Mouse (Mus musculus) Muller cell, postnatal 12 days (primary cell): ENCODE measurements at regions not wholly inside any gene's neighbourhood (a gene's known extent, or its start where the extent isn't known, plus 50 kb on each side); places are given as distances from the start of the nearest gene placed in this dataset.
A peak's percentile ranks its signal among the peaks of the same experiment; 100 is the strongest.
"Not testable (repeated sequence)": the region's sequence is repeated elsewhere in the genome, so short reads cannot be mapped to it uniquely, and the experiment has no call there.

Experiments
- DNase-seq: peaks from one replicate; pipeline ENCODE4 v3.0.0-alpha.2; 2015; ENCODE audit errors: inconsistent ontology term

DNA sequence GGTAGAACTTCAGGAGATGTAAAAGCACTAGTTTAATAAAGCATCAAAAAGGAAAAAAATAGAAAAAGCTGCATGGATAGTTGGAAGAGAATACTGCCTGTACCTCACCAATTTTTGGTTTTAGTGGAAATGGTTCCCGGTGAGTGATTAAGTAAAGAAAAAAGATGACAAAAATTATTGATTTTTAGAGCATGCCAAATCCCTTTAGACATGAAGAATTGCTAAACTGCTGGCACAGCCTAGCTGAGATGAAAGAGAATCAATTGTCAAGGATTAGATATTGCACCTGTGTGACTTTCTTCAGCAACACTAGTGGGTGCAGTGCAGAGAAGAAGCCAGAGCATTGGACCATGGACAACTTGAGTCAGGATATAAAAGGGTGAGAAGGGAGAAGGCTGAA, 348.7 kb upstream of the Cpeb2 start:
- no peak for DNase-seq

DNA sequence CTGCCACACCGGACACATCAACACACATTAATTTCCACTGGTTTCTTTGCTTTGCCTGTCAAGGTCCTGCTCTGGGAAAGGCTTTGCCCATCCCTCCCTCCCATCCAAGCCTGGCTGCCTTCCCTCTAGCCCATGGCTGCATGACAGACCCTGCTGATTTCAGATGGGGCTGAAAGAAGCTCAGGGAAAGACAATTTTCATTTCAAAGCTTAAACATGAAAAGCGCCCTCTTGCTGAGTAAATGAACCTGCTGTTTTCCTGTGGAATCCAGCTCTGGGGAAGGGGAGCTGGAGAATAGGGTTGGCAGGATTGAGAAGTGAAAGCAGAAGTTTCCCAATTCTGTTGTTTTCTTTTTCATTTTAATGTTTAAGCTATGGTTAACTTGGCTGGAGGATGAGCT, 341.1 kb upstream of the Cpeb2 start:
- no peak for DNase-seq

DNA sequence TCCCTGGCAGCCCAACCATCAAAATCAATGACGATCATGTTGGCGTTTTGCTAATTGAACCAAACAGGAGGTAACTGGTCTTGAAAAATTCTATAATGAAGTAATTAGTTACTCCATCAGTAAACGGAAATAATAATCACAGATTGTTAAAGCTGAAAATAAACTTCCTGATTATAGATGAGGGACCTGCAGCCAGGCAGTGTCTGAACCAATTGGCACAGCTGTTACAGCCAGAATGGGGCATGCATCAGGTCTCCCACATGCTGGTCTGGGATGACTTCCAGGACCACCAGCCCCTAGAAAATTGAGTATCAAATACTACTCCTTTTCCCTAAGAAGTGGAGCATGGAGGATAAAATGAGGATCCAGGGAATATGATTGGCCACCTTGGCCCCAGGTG, 326.8 kb upstream of the Cpeb2 start:
- DNase-seq, result no peak

DNA sequence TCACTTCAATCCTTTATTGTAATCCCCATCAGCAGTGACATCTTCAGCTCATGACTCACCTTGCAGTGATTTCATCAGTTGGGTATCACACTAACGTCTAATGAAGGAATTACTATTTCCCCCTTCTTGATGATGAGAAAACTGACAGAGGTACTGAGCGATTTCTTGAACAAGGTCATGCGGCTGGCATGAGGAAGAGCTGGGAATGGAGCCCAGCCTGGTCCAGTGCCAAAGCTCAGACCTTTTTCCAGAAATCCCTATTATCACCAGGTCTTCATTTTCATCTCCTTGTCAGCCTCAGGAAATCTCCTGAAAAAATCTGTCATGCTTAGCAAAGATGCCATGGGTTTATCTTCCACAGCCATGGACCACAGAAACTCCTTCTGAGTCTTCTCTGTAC, 313.6 kb upstream of the Cpeb2 start:
- DNase-seq, result peak; percentile 84

DNA sequence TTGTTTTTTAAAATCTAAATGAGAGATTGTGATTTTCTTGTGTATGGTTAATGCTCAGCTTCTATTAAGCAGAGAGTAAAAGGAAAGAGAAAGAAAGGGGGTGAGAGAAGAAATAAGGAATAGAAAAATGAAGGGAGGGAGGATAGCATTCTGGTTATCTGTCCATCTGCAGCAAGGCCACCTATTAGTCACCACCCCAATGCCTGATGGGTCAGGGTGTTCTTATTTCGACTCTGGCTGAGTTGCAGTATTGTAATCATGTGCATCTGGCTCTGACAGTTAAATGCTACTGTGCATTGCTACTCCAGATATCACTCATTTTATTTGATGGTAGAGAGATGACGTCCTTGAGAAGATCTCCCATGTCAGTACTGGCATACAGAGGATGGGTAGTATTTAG, 300.9 kb upstream of the Cpeb2 start:
- DNase-seq, result no peak

DNA sequence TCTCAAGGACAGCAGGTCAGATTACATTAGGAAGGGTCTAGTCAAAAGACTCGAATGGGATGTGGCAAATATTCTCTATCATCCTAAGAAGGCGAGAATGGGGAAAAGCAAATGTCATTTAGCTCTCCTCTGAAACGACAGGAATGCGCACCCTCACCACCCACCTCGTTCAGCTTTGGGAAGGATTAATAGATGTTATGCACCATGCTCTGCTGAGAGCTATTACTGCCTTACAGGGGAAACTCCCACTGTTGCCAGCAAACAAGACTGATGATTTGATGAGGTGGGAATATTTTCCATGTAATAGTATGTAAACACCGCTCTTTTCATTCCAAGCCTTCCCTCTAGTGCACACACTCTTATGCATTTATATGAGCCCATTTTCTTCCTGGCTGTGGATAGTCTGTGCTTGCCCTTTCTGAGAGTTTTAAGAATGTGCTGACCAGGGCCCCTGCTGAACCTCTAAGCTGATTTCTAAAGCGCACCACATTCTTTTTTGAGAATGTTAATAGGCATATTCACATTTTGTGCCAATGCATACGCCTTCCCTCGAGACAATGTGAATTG, 273.6 kb upstream of the Cpeb2 start:
- no peak for DNase-seq

DNA sequence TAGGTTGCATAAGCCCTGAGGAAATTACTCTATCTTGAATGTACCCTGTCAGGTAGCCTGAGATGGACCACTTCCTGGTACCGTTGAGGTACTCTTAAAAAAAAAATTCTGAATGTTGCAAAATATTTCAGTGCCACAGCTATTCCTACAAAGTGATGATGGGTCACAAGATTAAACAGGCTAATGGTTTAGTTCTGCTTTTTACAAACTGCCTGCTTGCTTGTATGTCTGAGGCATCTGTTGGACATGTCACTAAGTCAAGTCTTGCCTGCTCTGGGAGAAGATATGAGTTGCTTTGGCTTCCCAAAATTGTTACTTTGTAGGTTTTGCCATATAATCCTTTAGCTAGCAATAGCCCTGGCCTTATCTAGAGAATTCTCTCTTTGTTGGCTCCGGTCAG, 266.0 kb upstream of the Cpeb2 start:
- DNase-seq, result not testable (repeated sequence)

DNA sequence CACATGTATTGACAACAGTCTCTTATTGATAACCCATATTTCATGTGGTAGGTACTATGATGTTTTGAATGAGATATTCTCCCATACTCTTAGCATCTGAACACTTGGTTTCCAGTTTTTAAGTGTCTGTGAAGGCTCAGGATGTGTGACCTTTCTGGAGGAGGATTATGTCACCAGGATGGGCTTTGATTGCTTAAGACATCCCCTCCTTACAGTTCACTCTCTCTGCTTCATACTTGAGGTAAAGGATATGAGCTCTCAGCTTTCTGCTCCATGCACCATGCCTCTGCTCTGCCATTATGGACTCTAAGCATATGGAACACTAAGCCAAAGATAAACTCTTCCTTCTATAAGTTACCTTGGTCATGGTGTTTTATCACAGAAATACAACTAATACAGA, 263.8 kb upstream of the Cpeb2 start:
- no peak for DNase-seq

DNA sequence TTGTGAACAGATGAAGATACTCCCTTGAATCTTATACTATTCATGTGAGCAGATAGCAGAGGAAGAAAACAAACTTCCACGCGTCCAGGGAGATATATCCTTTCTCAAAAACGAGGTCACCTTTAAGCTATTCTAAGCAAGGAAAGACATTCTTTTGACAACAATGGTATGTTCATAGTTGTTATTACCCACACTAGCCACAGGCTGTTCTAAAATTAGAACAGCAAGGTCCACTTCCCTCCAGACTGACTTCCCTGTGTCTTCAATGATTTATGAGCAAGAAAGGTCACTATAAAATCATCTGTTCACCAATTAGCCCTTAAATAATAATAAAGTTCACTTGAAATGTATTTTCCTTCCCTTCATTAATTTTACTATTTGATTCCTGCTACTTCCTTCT, 263.3 kb upstream of the Cpeb2 start:
- no peak for DNase-seq

DNA sequence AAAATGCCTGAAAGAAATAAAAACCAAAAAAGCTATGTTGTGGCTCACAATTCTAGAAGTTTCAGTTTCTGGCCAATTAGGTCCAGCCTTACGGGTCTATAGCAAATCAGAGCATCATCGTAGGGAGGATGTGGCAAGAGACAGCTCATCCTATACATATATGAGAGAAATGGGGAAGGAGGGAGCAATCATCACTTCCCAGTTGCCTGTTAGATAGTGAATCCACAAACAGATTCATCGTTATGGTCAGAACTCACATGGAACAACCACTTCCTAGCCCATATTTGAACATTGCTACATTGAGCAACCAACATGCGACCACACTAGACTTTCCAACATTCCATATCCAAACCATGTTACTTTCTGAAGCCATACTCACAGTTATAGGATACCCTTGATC, 255.9 kb upstream of the Cpeb2 start:
- no peak for DNase-seq

DNA sequence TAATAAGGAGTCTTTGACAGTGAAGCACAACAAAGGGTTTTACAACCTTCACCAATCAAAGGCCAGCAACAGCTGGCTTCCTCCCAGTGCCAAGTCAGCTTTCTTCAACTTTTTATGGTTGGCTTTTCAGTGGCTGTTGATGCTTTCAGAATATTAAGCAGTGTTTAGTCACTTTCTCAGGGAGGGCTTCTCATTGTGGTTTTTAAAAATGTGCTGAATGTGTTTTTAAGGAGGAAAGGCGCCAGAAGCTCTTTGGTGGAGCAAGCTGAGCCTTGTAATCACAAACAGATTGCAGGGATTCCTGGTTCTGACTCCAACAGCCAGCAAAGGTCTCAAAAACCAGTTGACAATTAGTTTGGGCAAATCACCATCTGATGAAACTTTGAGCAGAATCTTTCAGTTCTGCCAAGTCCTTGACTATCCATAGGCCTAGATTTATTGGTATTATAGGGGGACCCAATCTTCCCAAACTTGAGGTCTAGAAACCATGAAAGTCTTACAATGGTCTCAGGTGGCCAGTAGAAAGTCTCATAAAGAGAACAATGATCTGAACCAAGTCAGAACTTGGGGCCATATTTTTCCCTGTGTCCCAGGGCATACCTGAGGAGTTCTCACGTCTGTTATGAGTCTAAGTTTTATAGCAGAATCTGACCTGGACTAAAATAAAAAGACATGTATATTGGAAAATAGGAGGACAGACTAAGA, 251.9 kb upstream of the Cpeb2 start:
- DNase-seq, result peak; percentile 84

DNA sequence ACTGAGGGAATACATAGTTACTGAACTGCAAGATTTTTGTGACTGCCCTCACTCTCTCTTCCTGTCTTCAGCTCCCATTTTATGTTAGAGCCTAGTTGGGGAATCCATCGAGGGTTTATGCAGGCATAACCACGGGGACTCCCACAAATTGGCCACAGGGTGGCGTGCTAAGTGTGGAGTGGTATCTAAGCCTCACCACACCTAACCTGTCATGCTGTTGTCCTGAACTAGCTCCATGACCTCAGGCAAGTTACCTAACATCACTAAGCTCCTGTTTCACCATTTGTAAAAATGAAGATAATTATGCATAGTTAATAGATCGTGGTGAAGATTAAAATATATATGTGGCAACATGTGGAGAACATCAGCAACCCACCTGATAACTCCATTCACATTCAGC, 246.8 kb upstream of the Cpeb2 start:
- no peak for DNase-seq

DNA sequence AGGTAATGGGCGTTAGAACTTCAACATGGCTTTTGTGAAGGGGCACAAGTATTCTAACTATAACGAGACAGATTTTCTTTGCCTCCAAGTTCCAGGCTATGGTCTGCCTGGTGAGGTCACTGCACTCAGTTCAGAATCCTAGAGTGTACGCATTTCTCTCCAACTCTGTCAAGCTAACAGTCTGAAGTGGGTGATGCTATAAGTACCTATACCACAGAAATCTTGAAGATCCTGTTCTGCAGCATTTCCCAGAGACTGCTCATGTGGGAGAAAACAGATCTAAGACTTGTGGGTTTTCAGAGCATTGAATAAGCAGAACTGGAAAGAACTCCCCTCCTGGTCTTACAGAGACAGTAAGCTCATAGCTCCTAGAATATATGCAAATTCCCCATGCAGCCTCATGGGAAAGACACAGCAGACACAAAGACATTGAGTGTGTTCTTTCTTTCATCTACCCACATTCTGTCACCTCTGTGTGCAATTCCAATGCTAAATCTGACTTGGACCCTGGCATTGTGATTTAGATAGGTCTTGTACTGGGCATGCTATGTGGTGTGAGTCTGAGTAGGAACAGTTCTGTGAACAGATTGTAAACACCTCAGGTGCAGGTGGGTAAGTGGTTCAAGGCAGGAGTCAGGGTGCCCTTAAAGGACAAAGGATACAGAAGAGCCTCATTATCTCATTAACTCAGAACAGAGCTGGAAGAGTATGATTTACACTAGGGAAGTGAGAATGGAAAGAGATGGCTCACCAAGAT, 245.1 kb upstream of the Cpeb2 start:
- DNase-seq, result no peak

DNA sequence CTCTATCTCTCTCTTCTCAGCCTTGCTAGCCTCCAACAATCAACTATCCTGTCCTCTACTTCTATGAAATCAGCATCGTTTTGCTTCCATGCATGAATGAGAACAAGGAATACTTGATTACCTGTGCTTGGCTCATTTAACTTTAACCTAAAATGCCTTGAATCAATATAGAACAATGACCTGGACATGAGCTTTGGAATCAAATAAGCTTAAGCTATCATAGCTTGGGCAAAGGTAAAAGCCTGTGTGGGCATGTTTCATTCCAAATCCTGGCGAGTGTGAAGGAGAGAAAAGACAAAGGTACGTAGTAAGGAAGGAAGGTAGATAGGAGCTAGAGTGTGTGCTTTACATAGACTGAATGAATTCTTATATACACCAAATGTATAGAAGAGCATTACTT, 243.7 kb upstream of the Cpeb2 start:
- DNase-seq, result no peak

DNA sequence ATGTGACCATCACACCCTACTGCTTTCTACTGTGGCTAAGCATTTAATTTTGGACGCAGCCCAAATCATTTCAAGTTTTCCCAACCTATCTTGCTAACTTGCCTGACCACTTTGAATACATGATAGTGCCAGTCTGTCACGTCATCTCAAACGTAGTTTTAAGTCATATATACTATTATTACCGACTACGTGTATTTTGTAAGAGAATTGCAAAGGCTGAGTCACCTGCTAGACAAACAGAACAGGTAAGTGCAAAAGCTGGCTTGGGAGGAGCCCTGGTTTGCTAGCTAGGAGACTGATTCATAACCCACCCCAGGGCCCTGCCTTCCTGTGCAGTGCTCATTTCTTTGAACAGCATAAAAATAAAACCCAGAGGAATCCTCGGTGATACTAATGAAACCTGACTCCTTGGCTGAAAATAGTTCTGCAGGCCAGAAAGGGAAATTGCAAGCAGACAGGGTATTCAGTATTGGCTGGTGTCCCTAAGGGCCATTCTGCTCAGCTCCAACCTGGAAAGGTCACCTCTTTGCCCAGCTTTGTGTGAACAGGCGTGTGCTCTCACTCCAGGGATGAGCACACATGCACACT, 208.9 kb upstream of the Cpeb2 start:
- no peak for DNase-seq

DNA sequence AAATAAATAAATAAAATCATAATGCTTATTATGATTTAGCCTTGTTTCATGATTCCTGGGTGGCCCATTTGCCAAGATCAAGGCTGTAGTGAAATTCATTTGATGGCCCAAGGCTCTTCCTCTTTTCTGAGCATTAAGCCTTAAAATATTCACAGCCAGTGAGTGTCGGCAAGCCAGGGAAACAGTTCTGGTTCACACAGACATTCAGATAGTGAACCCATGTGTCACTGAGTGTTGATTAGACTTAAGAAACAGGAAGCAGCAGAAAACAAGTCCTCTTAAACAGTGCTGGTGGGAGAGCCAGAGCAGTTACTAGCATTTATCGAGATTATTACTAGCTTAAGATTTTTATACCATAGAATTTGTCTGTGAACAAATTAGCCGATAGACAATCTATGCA, 201.7 kb upstream of the Cpeb2 start:
- no peak for DNase-seq

DNA sequence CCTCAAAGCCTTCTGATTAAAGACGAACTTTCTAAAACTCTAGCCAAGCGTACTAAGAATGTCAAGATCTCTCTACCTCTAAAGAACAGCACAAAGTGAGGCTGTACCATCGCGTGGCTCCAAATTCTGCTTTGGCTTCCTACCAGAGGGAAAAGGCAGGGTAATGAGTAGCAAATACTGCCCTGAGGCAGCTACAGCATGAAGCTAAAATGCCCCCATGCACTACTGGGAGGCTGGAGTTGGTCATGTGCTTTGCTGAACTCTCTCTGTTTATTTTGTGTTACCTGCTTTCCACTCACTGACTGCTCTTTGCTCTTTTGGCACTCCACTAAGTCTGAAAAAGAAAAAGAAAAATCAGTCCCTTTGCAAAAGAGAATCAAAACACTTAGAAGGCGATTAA, 201.1 kb upstream of the Cpeb2 start:
- DNase-seq, result no peak

DNA sequence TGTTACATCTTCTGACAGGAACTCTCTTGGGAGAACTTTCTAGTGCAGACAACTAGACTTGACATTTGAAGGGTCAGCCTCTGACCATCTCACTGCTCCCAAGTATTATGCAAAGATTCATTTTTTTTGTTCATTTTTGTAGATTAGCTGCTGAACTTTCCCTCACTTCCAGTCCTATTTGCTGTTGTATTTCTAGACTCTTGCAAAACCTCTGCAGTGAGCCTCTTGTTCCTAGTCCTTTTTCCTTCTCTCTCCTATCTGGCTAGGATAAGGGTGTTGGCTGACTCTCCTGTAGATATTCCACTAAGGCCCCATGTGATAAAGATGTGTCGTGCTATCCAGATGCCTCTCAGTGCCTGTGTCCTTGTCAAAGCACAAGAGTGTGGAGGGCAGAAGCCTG, 198.5 kb upstream of the Cpeb2 start:
- DNase-seq, result no peak

DNA sequence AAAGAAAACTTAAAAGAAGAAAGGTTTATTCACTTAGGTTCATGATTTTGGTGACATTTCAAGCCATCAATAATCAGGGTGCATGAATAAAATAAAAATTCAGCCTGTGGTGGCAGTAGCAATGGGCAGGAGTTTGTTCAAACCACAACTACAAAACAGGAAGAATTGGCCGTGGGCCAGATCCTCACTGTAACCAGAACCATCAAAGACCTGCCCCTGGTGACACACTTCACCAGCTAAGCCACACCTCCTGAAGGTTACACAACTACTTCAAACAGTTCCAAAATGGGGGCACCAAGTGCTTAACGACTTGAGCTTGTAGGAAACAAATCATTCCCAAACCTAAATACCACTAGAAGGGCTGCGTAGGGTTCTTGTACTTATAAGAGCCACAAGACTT, 195.4 kb upstream of the Cpeb2 start:
- DNase-seq, result peak; percentile 33

DNA sequence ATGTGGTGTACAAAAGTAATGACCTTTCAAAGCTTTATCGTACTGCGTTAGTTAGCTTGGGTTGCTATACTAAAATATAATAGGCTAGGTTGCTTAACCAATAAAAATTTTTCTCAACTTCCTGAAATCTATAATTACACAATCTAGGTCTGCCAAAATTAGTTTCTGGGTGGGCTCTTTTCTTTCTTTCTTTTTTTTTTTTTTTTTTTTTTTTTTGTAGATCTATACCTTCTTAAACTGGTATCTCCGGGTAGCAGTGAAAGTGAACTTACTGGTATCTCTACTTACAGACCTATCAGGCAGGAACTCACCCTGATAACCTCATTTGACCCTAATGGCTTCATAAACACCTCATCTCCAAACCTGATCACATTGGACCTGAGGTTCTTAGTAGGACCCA, 193.4 kb upstream of the Cpeb2 start:
- DNase-seq, result no peak

DNA sequence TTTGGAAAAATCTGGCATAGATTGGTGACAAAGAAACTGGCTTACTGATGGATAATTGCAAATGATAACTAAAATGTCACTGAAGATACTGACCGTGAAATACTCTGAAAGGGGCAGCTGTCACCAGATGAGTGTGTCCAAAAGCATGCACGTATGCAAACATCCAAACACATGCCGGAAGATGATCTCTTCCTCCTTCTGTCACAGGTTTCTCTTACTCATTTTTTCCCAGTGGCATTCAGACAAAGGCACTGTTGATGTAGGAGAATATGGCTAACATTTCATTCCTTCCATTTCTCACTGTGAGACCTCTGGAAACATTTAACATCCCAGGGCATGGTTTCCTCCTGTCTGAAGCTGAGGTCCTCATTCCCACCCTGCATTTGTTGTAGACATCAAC, 190.4 kb upstream of the Cpeb2 start:
- no peak for DNase-seq

DNA sequence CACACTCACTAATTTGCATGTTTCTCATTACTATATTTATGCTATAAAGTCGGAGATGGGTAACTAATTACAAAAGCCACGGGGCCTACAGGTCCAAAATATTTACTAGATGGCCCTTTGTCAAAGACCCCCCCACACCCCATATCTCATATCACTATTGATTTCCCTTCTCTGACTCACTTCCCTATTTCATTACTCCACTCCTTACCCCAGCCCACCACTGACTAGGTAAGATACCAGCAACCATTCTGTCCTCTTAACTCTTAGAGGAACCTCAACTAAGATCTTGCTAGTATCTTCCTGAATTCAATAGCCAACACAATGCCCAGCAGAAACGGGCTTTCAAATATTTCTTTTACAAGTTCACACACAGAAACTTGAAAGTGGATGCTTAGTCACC, 187.1 kb upstream of the Cpeb2 start:
- DNase-seq, result no peak

DNA sequence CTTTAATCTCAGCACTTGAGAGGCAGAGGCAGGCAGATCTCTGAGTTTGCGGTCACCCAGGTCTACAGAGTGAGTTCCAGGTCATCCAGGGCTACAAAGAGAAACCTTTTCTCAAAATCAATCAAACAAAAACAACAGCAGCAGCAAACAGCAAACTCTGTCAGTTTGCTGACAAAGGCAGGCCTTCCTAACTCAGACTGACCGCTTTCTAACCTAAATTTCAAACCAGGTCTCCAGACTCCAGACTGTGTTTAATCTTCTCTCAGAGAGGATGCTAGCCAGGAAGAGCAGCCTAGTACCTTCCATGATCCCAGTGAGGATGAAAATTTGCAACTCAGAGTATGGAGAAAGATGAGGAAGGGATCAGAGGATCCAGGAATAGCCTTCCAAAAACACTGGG, 185.7 kb upstream of the Cpeb2 start:
- DNase-seq, result no peak
